Mouse (Mus musculus) midbrain, postnatal 0 days (tissue): ENCODE measurements around the gene Olfr1366. TPM values are rescaled to one million over a fixed set of nuclear protein-coding genes. Genes with fewer than 3 reads are reported as not detected.

ENCODE experiments used
- ATAC-seq: fragments of 200-750 bp; cut with Nextera tagmentation; 2 replicates; pipeline ENCODE4 v1.8.0; 2017; ENCODE audit warnings: moderate number of reproducible peaks, mild to moderate bottlenecking, moderate TSS enrichment, moderate library complexity; ENCODE audit not compliant: low FRiP score
- DNase-seq: peaks from one replicate; pipeline ENCODE4 v3.0.0-alpha.2; 2015; ENCODE audit warnings: low spot score
- H3K27ac ChIP-seq: fragments of 300-500 bp; sonication (generic); 2 replicates; pipeline ENCODE4 v1.5.1; 2014; ENCODE audit warnings: low read depth, mild to moderate bottlenecking, low read length, mixed read lengths
- H3K27me3 ChIP-seq: fragments of 300-500 bp; sonication (generic); 2 replicates; pipeline ENCODE4 v1.6.1; 2014; ENCODE audit warnings: low read length, control low read depth, mixed read lengths; ENCODE audit not compliant: insufficient read depth
- H3K36me3 ChIP-seq: fragments of 300-500 bp; sonication (generic); 2 replicates; pipeline ENCODE4 v1.6.1; 2014; ENCODE audit warnings: low read length, control low read depth, mixed read lengths; ENCODE audit not compliant: insufficient read depth
- H3K4me1 ChIP-seq: fragments of 300-500 bp; sonication (generic); 2 replicates; pipeline ENCODE4 v1.6.1; 2014; ENCODE audit warnings: mild to moderate bottlenecking, control low read depth, antibody characterized with exemption, low read length, mixed read lengths; ENCODE audit not compliant: insufficient read depth
- H3K4me2 ChIP-seq: fragments of 300-500 bp; sonication (generic); 2 replicates; pipeline ENCODE4 v1.6.1; 2014; ENCODE audit warnings: low read depth, mild to moderate bottlenecking, low read length, mixed read lengths; ENCODE audit not compliant: poor library complexity, severe bottlenecking
- H3K4me3 ChIP-seq: fragments of 300-500 bp; sonication (generic); 2 replicates; pipeline ENCODE4 v1.5.1; 2014; ENCODE audit warnings: low read depth, mild to moderate bottlenecking, low read length, moderate library complexity
- H3K9ac ChIP-seq: fragments of 300-500 bp; sonication (generic); replicated peaks from 2 replicates; pipeline ENCODE4 v1.6.1; 2014; ENCODE audit warnings: mild to moderate bottlenecking, low read length, moderate library complexity, mixed read lengths; ENCODE audit not compliant: poor library complexity, severe bottlenecking
- H3K9me3 ChIP-seq: fragments of 300-500 bp; sonication (generic); 2 replicates; pipeline ENCODE4 v1.6.1; 2016; ENCODE audit warnings: low read length, control low read depth
- CTCF ChIP-seq: IDR thresholded peaks from 2 replicates; pipeline ENCODE4 v1.5.1; 2016; ENCODE audit warnings: antibody characterized with exemption, mild to moderate bottlenecking
- WGBS: fragments of 180-500 bp; shearing (Covaris S2); extraction: QIAGEN DNeasy Blood & Tissue Kit; methylation state at CpG from one replicate; pipeline ENCODE4 v1.1.7; 2014; 5-methylcytosine and 5-hydroxymethylcytosine counted together
- polyA plus RNA-seq: library from polyadenylated mRNA; unstranded; fragments of >200 nt; fragmentation: Nextera tagmentation; extraction: Ambion mirVana; gene quantifications from 2 replicates; pipeline ENCODE4 v1.2.1, GENCODE M21; 2015
- total RNA-seq: library from RNA; depleted of rRNA; stranded (reverse); fragments of >200 nt; gene quantifications from 2 replicates; pipeline ENCODE4 v1.2.3, GENCODE M21; 2014; rRNA removed

Olfr1366 gene
- total and polyA plus RNA-seq, 2 experiments from 2014 or later, result 0.12 TPM; not detected in 1

DNA sequence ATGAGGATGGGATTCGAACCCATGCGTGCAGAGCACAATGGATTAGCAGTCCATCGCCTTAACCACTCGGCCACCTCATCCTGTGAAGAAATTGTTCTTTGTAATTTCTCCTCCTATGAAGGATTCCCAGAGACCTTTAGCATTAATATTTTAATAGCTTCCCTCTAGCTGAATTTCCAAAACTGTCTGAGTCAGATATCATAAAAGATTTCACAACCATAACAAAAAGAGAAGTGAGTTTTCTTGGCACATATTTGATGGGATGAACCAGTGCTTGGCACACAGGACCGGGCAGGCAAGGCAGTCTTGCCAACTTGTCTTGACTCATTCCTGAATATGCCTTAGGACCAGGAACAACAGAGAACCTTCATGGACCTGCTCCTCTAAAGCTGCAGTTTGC, 49.8 kb downstream of the Olfr1366 start:
- DNase-seq (no peak), ATAC-seq (no peak)
- Histone ChIP-seq H3K4me3 (no peak overlapping the region), H3K4me2 (no peak overlapping the region), H3K9ac (no peak overlapping the region), H3K9me3 (no peaks in the 10 kb centered on the region), H3K27me3 (no peaks in the 10 kb centered on the region), H3K36me3 (no peaks in the 10 kb centered on the region), H3K27ac (no peak overlapping the region), H3K4me1 (no peaks in the 10 kb centered on the region)
- TF ChIP-seq CTCF, result no peak
- 92% methylated on average over 5 of the region's 5 CpGs for WGBS

DNA sequence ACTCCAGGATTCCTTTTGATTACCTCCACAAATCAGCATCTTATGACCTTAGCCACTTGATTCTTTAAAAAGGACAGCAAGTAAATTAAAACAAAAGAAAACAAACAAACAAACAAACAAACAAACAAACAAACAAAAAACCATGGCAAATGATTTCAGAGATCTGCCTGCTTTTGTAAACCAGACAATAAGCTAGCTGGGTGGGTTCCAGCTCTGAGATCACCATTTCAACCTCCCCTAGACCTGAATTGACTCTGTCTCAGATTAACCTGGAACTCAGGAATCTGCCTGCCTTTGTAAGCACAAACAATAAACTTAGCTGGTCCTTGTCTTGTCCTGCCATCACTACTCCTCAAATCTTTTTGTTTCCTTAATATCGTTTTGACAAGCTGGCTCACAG, 55.7 kb downstream of the Olfr1366 start:
- 89% methylated on average over 1 of the region's 1 CpGs for WGBS
- DNase-seq (no peak), ATAC-seq (no peak)
- H3K36me3 ChIP-seq, result peaks cover 15% of the 10 kb centered on the region
- no peak overlapping the region for H3K4me2 ChIP-seq
- H3K4me3 ChIP-seq, result no peak overlapping the region
- H3K27me3 ChIP-seq, result no peaks in the 10 kb centered on the region
- no peak overlapping the region for H3K27ac ChIP-seq
- no peaks in the 10 kb centered on the region for H3K9me3 ChIP-seq
- no peak for TF ChIP-seq CTCF
- H3K9ac ChIP-seq, result no peak overlapping the region
- 0 out of 2 replicates have a peak, but pooled peaks cover 3% of the 10 kb centered on the region for H3K4me1 ChIP-seq

Other genes with a start within 250 kb of the Olfr1366 start
Only the 30 nearest of the 31 such genes appear.
- not detected in 2 replicates for gene Gpx6, start 230.7 kb downstream of the Olfr1366 start, total RNA-seq
- gene Gpx6, start 230.7 kb downstream of the Olfr1366 start, polyA plus RNA-seq, result 0.26 and 0.58 TPM in 2 replicates
- gene Olfr1367, start 195.9 kb downstream of the Olfr1366 start, total RNA-seq, result not detected in 2 replicates
- not detected in 2 replicates for gene Olfr1367, start 195.9 kb downstream of the Olfr1366 start, polyA plus RNA-seq
- 5.0 and 6.4 TPM in 2 replicates for gene Zscan12, start 180.0 kb downstream of the Olfr1366 start, total RNA-seq
- 7.2 and 7.8 TPM in 2 replicates for gene Zscan12, start 180.0 kb downstream of the Olfr1366 start, polyA plus RNA-seq
- 32.9 and 40.4 TPM in 2 replicates for gene Zkscan3, start 140.1 kb downstream of the Olfr1366 start, total RNA-seq
- gene Zkscan3, start 140.1 kb downstream of the Olfr1366 start, polyA plus RNA-seq, result 37.9 and 40.4 TPM in 2 replicates
- gene Pgbd1, start 101.8 kb downstream of the Olfr1366 start, total RNA-seq, result 2.8 and 3.3 TPM in 2 replicates
- gene Pgbd1, start 101.8 kb downstream of the Olfr1366 start, polyA plus RNA-seq, result 1.9 TPM in 2 replicates
- gene Zscan26, start 89.1 kb downstream of the Olfr1366 start, total RNA-seq, result 22.6 and 25.8 TPM in 2 replicates
- 19.4 and 20.1 TPM in 2 replicates for gene Zscan26, start 89.1 kb downstream of the Olfr1366 start, polyA plus RNA-seq
- 0.19 and 0.60 TPM in 2 replicates for gene Nkapl, start 74.3 kb downstream of the Olfr1366 start, total RNA-seq
- gene Nkapl, start 74.3 kb downstream of the Olfr1366 start, polyA plus RNA-seq, result 2.0 and 2.5 TPM in 2 replicates
- gene Zkscan4, start 63.9 kb downstream of the Olfr1366 start, total RNA-seq, result 7.8 and 10.0 TPM in 2 replicates
- 6.7 and 6.9 TPM in 2 replicates for gene Zkscan4, start 63.9 kb downstream of the Olfr1366 start, polyA plus RNA-seq
- not detected in 2 replicates for gene Gm10065, start 63.4 kb downstream of the Olfr1366 start, total RNA-seq
- gene Gm10065, start 63.4 kb downstream of the Olfr1366 start, polyA plus RNA-seq, result not detected in 2 replicates
- 0.22 and 0.28 TPM in 2 replicates for gene AK157302, start 47.6 kb downstream of the Olfr1366 start, total RNA-seq
- 0.49 and 0.74 TPM in 2 replicates for gene AK157302, start 47.6 kb downstream of the Olfr1366 start, polyA plus RNA-seq
- 6.7 and 16.8 TPM in 2 replicates for gene Gm11273, start 41.4 kb downstream of the Olfr1366 start, total RNA-seq
- 6.4 and 10.6 TPM in 2 replicates for gene Gm11273, start 41.4 kb downstream of the Olfr1366 start, polyA plus RNA-seq
- gene Zkscan8, start 11.7 kb downstream of the Olfr1366 start, total RNA-seq, result 6.9 and 10.6 TPM in 2 replicates
- 1.4 and 1.9 TPM in 2 replicates for gene Zkscan8, start 11.7 kb downstream of the Olfr1366 start, polyA plus RNA-seq
- gene Olfr1535, start 17.1 kb upstream of the Olfr1366 start, total RNA-seq, result not detected in 2 replicates
- 0.07 and 0.10 TPM in 2 replicates for gene Olfr1535, start 17.1 kb upstream of the Olfr1366 start, polyA plus RNA-seq
- not detected in 2 replicates for gene Olfr1364, start 39.0 kb upstream of the Olfr1366 start, total RNA-seq
- gene Olfr1364, start 39.0 kb upstream of the Olfr1366 start, polyA plus RNA-seq, result not detected in 2 replicates
- gene Olfr1362, start 71.2 kb upstream of the Olfr1366 start, total RNA-seq, result not detected in 2 replicates
- not detected in 2 replicates for gene Olfr1362, start 71.2 kb upstream of the Olfr1366 start, polyA plus RNA-seq
- gene Olfr11, start 99.7 kb upstream of the Olfr1366 start, total RNA-seq, result not detected in 2 replicates
- gene Olfr11, start 99.7 kb upstream of the Olfr1366 start, polyA plus RNA-seq, result not detected in 2 replicates
- not detected in 2 replicates for gene Olfr1361, start 120.6 kb upstream of the Olfr1366 start, total RNA-seq
- not detected in 2 replicates for gene Olfr1361, start 120.6 kb upstream of the Olfr1366 start, polyA plus RNA-seq
- gene Olfr1360, start 134.6 kb upstream of the Olfr1366 start, total RNA-seq, result not detected in 2 replicates
- not detected in 2 replicates for gene Olfr1360, start 134.6 kb upstream of the Olfr1366 start, polyA plus RNA-seq
- gene Olfr1359, start 155.3 kb upstream of the Olfr1366 start, total RNA-seq, result not detected in 2 replicates
- gene Olfr1359, start 155.3 kb upstream of the Olfr1366 start, polyA plus RNA-seq, result not detected in 2 replicates
- gene Hist1h2bl, start 173.3 kb upstream of the Olfr1366 start, total RNA-seq, result 87.0 and 175 TPM in 2 replicates
- not detected in 2 replicates for gene Hist1h2bl, start 173.3 kb upstream of the Olfr1366 start, polyA plus RNA-seq
- gene Hist1h2ai, start 173.6 kb upstream of the Olfr1366 start, total RNA-seq, result 253 and 398 TPM in 2 replicates
- 3.2 and 3.5 TPM in 2 replicates for gene Hist1h2ai, start 173.6 kb upstream of the Olfr1366 start, polyA plus RNA-seq
- 258 and 532 TPM in 2 replicates for gene Hist1h3h, start 174.9 kb upstream of the Olfr1366 start, total RNA-seq
- gene Hist1h3h, start 174.9 kb upstream of the Olfr1366 start, polyA plus RNA-seq, result 2.0 TPM in 1 of 2 replicates, not detected in the other
- 201 and 468 TPM in 2 replicates for gene Hist1h2bm, start 179.2 kb upstream of the Olfr1366 start, total RNA-seq
- 0.39 and 0.51 TPM in 2 replicates for gene Hist1h2bm, start 179.2 kb upstream of the Olfr1366 start, polyA plus RNA-seq
- gene Hist1h4j, start 192.3 kb upstream of the Olfr1366 start, total RNA-seq, result 304 and 479 TPM in 2 replicates
- gene Hist1h4j, start 192.3 kb upstream of the Olfr1366 start, polyA plus RNA-seq, result 0.32 TPM in 1 of 2 replicates, not detected in the other
- gene Hist1h4k, start 207.7 kb upstream of the Olfr1366 start, total RNA-seq, result 386 and 434 TPM in 2 replicates
- gene Hist1h4k, start 207.7 kb upstream of the Olfr1366 start, polyA plus RNA-seq, result 0.80 and 2.1 TPM in 2 replicates
- 254 and 276 TPM in 2 replicates for gene Hist1h2ak, start 211.0 kb upstream of the Olfr1366 start, total RNA-seq
- 2.4 and 4.6 TPM in 2 replicates for gene Hist1h2ak, start 211.0 kb upstream of the Olfr1366 start, polyA plus RNA-seq
- 212 and 326 TPM in 2 replicates for gene Hist1h2bn, start 211.3 kb upstream of the Olfr1366 start, total RNA-seq
- gene Hist1h2bn, start 211.3 kb upstream of the Olfr1366 start, polyA plus RNA-seq, result not detected in 2 replicates
- 54.7 and 116 TPM in 2 replicates for gene Hist1h1b, start 237.8 kb upstream of the Olfr1366 start, total RNA-seq
- 2.0 TPM in 2 replicates for gene Hist1h1b, start 237.8 kb upstream of the Olfr1366 start, polyA plus RNA-seq
- gene Hist1h3i, start 240.6 kb upstream of the Olfr1366 start, total RNA-seq, result 282 and 525 TPM in 2 replicates
- 8.2 and 10.0 TPM in 2 replicates for gene Hist1h3i, start 240.6 kb upstream of the Olfr1366 start, polyA plus RNA-seq
- gene Hist1h2an, start 244.4 kb upstream of the Olfr1366 start, total RNA-seq, result 145 and 318 TPM in 2 replicates
- gene Hist1h2an, start 244.4 kb upstream of the Olfr1366 start, polyA plus RNA-seq, result not detected in 2 replicates